Mouse (Mus musculus): ENCODE measurements around the gene Exph5.

DNA sequence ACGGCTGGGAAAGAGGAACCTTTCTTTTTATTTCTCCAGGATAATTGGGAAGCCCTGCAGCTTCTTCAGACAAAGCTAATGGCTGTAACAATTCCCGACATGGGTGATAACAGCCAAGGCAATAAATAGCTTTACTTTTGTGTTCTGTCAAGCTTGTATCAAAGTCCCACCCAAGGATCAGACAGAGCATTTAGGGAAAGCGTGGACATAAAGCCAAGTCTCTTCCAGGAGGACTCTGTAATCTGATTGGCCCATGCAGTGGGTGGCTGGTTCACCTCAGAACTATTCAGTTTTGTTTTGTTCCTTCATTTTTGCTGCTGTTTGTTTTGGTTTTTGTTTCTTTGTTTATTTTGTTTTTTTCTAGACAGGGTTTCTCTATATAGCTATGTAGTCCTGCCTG lies 44.3 kb downstream of the Exph5 start:
- TF ChIP-seq CTCF (conservative IDR thresholded peaks at IDR 0.05; ENCODE audit: insufficient read depth, insufficient read length, low read depth, low read length) (no peak), POLR2A (IDR thresholded peaks at IDR 0.05; ENCODE audit: low read depth, low read length) (no peak)

Measured in kidney, adult 2 months (tissue).